Mouse (Mus musculus) ES-Bruce4 (cell line): Measurements from ENCODE around the gene Clk4.

Experiments used
- CTCF ChIP-seq: IDR thresholded peaks from one replicate; pipeline ENCODE4 v1.8.1; 2011; ENCODE audit warnings: low read depth, low read length
- POLR2A ChIP-seq: IDR thresholded peaks from one replicate; pipeline ENCODE4 v1.8.1; 2011; ENCODE audit warnings: low read length; ENCODE audit not compliant: insufficient read depth

DNA sequence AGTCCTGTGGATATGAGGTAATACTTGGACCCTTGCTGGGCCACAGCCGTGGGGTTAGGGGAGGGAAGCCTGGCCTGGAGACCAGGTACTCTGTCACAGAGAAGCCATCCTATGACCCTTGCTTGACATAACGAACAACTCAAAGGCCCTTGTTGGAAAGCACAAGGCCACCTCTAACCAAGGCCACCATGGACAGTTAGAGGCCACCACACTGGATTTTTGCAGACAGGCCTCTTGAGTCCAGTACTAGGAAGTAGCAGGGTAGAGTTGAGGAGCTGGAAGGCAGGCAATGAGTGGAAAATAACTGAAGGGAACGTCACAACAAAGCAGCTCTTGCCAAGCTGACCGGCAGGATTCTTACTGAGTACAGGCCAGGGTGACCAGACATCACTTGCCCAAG lies 37.2 kb downstream of the Clk4 start:
- no peak for TF ChIP-seq POLR2A
- TF ChIP-seq CTCF, result no peak
